Mouse (Mus musculus): ENCODE measurements around the gene Cela3b.

DNA sequence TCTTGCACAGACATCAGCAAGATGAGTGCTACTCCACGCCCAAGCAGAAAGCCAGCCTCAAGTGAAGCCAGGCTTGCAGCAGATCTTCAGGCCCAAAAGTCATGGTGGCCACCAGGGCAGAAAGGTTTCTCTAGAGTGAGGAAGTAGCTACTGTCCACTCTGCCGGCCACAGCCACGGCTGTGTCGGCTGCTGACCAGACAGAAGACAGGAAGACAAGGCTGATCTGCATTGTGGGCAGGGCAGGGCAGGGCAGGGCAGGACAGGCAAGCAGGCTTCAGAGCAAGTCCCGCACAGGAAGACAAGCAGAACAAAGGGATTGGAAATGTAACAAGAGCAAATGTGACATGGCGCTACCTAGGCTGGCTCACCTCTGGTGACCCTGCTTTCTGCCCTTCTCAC, 56.6 kb downstream of the Cela3b start:
- no peak for TF ChIP-seq CTCF (IDR thresholded peaks at IDR 0.05; ENCODE audit: extremely low read depth, insufficient read length, insufficient replicate concordance, low read depth, low read length)
- TF ChIP-seq POLR2A (IDR thresholded peaks at IDR 0.05; ENCODE audit: low read depth, low read length), result no peak
